Mouse (Mus musculus): ENCODE measurements around the gene Klhl6.

DNA sequence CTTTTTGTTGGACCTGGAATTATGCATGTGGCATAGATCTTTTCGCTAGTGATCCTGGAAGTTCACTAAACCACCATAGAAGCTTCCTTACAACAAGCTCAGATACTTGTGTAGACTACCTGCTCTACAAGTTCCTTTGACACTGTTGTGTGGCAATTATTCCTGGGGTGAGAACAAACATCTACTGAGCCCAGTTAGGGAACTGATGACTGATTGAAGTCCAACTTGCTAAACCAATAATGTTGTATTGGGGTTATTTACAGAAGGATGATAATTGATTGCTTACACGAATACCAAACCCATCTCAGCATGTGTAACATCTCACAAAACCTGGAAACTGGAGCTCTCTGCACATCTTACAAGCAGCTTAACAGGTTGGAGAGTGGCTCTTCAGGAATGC lies 39.0 kb upstream of the Klhl6 start:
- TF ChIP-seq CTCF (IDR thresholded peaks at IDR 0.05; ENCODE audit: low read depth, low read length), result no peak
- TF ChIP-seq POLR2A (IDR thresholded peaks at IDR 0.05; ENCODE audit: insufficient read depth, low read length), result no peak

Measured in ES-Bruce4 (cell line).